Mouse (Mus musculus) stomach, postnatal 0 days (tissue): Measurements from ENCODE around the gene Ttn. TPM values are rescaled to one million over a fixed set of nuclear protein-coding genes. Genes with fewer than 3 reads are reported as not detected.

Experiments
- ATAC-seq: fragments of 200-750 bp; cut with Nextera tagmentation; 2 replicates; pipeline ENCODE4 v1.8.0; 2017; ENCODE audit not compliant: low FRiP score, low TSS enrichment
- DNase-seq: peaks from one replicate; pipeline ENCODE4 v3.0.0-alpha.2; 2016; ENCODE audit warnings: low spot score
- H3K27ac ChIP-seq: fragments of 300-500 bp; sonication (generic); replicated peaks from 2 replicates; pipeline ENCODE4 v1.5.1; 2014; ENCODE audit warnings: mild to moderate bottlenecking, control low read depth
- H3K27me3 ChIP-seq: fragments of 300-500 bp; sonication (generic); 2 replicates; pipeline ENCODE4 v1.6.1; 2014; ENCODE audit warnings: low read length; ENCODE audit not compliant: control insufficient read depth, insufficient read depth
- H3K36me3 ChIP-seq: fragments of 300-500 bp; sonication (generic); 2 replicates; pipeline ENCODE4 v1.6.1; 2014; ENCODE audit warnings: low read length, mixed read lengths; ENCODE audit not compliant: control insufficient read depth, insufficient read depth
- H3K4me1 ChIP-seq: fragments of 300-500 bp; sonication (generic); replicated peaks from 2 replicates; pipeline ENCODE4 v1.6.1; 2014; ENCODE audit warnings: antibody characterized with exemption; ENCODE audit not compliant: control insufficient read depth, insufficient read depth
- H3K4me2 ChIP-seq: fragments of 300-500 bp; sonication (generic); replicated peaks from 2 replicates; pipeline ENCODE4 v1.6.1; 2014; ENCODE audit warnings: low read depth, mild to moderate bottlenecking, control low read depth, moderate library complexity
- H3K4me3 ChIP-seq: fragments of 300-500 bp; sonication (generic); 2 replicates; pipeline ENCODE4 v1.5.1; 2014; ENCODE audit warnings: low read depth, low read length, control low read depth
- H3K9ac ChIP-seq: fragments of 300-500 bp; sonication (generic); 2 replicates; pipeline ENCODE4 v1.6.1; 2014; ENCODE audit warnings: mild to moderate bottlenecking, low read length, control low read depth, mixed read lengths
- H3K9me3 ChIP-seq: fragments of 300-500 bp; sonication (generic); 2 replicates; pipeline ENCODE4 v1.6.1; 2016; ENCODE audit warnings: low read length; ENCODE audit not compliant: control insufficient read depth
- CTCF ChIP-seq: IDR thresholded peaks from 2 replicates; pipeline ENCODE4 v1.5.1; 2016; ENCODE audit warnings: antibody characterized with exemption, low read depth, mild to moderate bottlenecking, moderate library complexity
- EP300 ChIP-seq: optimal IDR thresholded peaks from 2 replicates; pipeline ENCODE3; 2016; ENCODE audit warnings: antibody characterized with exemption
- WGBS: fragments of 180-500 bp; shearing (Covaris S2); extraction: QIAGEN DNeasy Blood & Tissue Kit; methylation state at CpG from one replicate; pipeline ENCODE4 v1.1.7; 2014; 5-methylcytosine and 5-hydroxymethylcytosine counted together
- polyA plus RNA-seq: library from polyadenylated mRNA; unstranded; fragments of >200 nt; fragmentation: Nextera tagmentation; extraction: Ambion mirVana; gene quantifications from 2 replicates; pipeline ENCODE4 v1.2.1, GENCODE M21; 2015

The Ttn gene
- polyA plus RNA-seq, 1 experiment from 2014 or later, result 0.70 TPM

- no peaks in the 10 kb centered on the region for H3K9me3 ChIP-seq
- no peak overlapping the region for H3K9ac ChIP-seq
- ATAC-seq (no peak), DNase-seq (no peak)
- no peaks in the 10 kb centered on the region for H3K27me3 ChIP-seq
- no peak for TF ChIP-seq EP300
- no peak for TF ChIP-seq CTCF
- H3K36me3 ChIP-seq, result no peaks in the 10 kb centered on the region
- WGBS, result 62% methylated on average over 2 of the region's 2 CpGs
- no peak overlapping the region for H3K4me3 ChIP-seq
- H3K4me1 ChIP-seq, result no peaks in the 10 kb centered on the region
- no peak overlapping the region for H3K4me2 ChIP-seq
- H3K27ac ChIP-seq, result no peak overlapping the region
These were observed 164.6 kb downstream of the Ttn start for GRCm38 (mm10) chr2:76817796-76818195.

GRCm38 (mm10) chr2:76814048-76814817 lies 168.1 kb downstream of the Ttn start:
- Histone ChIP-seq H3K36me3 (no peaks in the 10 kb centered on the region), H3K27me3 (no peaks in the 10 kb centered on the region), H3K27ac (no peak overlapping the region), H3K4me2 (no peak overlapping the region), H3K4me1 (no peaks in the 10 kb centered on the region), H3K4me3 (no peak overlapping the region), H3K9me3 (no peaks in the 10 kb centered on the region), H3K9ac (no peak overlapping the region)
- ATAC-seq, result no peak
- no peak for DNase-seq
- WGBS, result 86% methylated on average over 20 of the region's 20 CpGs
- TF ChIP-seq CTCF (no peak), EP300 (no peak)

- Histone ChIP-seq H3K4me1 (no peaks in the 10 kb centered on the region), H3K27ac (no peak overlapping the region), H3K4me3 (no peak overlapping the region), H3K4me2 (no peak overlapping the region), H3K9ac (no peak overlapping the region), H3K27me3 (no peaks in the 10 kb centered on the region), H3K36me3 (no peaks in the 10 kb centered on the region), H3K9me3 (no peaks in the 10 kb centered on the region)
- no peak for TF ChIP-seq EP300
- TF ChIP-seq CTCF, result no peak
- WGBS, result 96% methylated on average over 17 of the region's 17 CpGs
- DNase-seq (no peak), ATAC-seq (no peak)
These were observed 171.2 kb downstream of the Ttn start for GRCm38 (mm10) chr2:76811160-76811559.

- Histone ChIP-seq H3K27ac (no peak overlapping the region), H3K9me3 (no peaks in the 10 kb centered on the region), H3K4me3 (no peak overlapping the region), H3K4me2 (no peak overlapping the region), H3K9ac (no peak overlapping the region), H3K27me3 (no peaks in the 10 kb centered on the region), H3K4me1 (no peaks in the 10 kb centered on the region), H3K36me3 (no peaks in the 10 kb centered on the region)
- DNase-seq (no peak), ATAC-seq (no peak)
- 90% methylated on average over 10 of the region's 10 CpGs for WGBS
- TF ChIP-seq CTCF, result no peak
- no peak for TF ChIP-seq EP300
These were observed 174.0 kb downstream of the Ttn start for GRCm38 (mm10) chr2:76808334-76808733.

GRCm38 (mm10) chr2:76807284-76807683 lies 175.1 kb downstream of the Ttn start:
- DNase-seq (no peak), ATAC-seq (no peak)
- no peaks in the 10 kb centered on the region for H3K4me1 ChIP-seq

GRCm38 (mm10) chr2:76806861-76807260 lies 175.5 kb downstream of the Ttn start:
- TF ChIP-seq CTCF (no peak), EP300 (no peak)
- Histone ChIP-seq H3K27ac (no peak overlapping the region), H3K9me3 (no peaks in the 10 kb centered on the region), H3K4me2 (no peak overlapping the region), H3K9ac (no peak overlapping the region), H3K36me3 (no peaks in the 10 kb centered on the region), H3K4me1 (no peaks in the 10 kb centered on the region), H3K4me3 (no peak overlapping the region), H3K27me3 (no peaks in the 10 kb centered on the region)
- ATAC-seq (no peak), DNase-seq (no peak)
- WGBS, result 87% methylated on average over 9 of the region's 9 CpGs

More at GRCm38 (mm10) chr2:76807284-76807683, 175.1 kb downstream of the Ttn start:
- no peak overlapping the region for H3K27ac ChIP-seq
- no peaks in the 10 kb centered on the region for H3K9me3 ChIP-seq
- no peaks in the 10 kb centered on the region for H3K36me3 ChIP-seq
- no peak overlapping the region for H3K4me2 ChIP-seq
- H3K9ac ChIP-seq, result no peak overlapping the region
- WGBS, result 78% methylated on average over 7 of the region's 7 CpGs
- no peaks in the 10 kb centered on the region for H3K27me3 ChIP-seq
- H3K4me3 ChIP-seq, result no peak overlapping the region
- TF ChIP-seq EP300 (no peak), CTCF (no peak)
